Mouse (Mus musculus): ENCODE measurements around the gene Scube3. TPM values are rescaled to one million over a fixed set of nuclear protein-coding genes. Genes with fewer than 3 reads are reported as not detected.

Gene Scube3
- total and polyA plus RNA-seq, 2 experiments from 2014 or later = 3.1 to 16.3 TPM

- Histone ChIP-seq H3K4me2 (ENCODE audit: low read depth) (no peak overlapping the region), H3K4me3 (ENCODE audit: low read depth, low read length) (no peak overlapping the region), H3K9me3 (ENCODE audit: low read length) (no peaks in the 10 kb centered on the region), H3K4me1 (ENCODE audit: insufficient read depth) (no peaks in the 10 kb centered on the region), H3K27ac (ENCODE audit: low read depth, low read length) (no peak overlapping the region), H3K27me3 (ENCODE audit: insufficient read depth, low read length) (no peaks in the 10 kb centered on the region), H3K36me3 (ENCODE audit: insufficient read depth) (peaks cover 11% of the 10 kb centered on the region), H3K9ac (no peak overlapping the region)
- DNase-seq (no peak), ATAC-seq (no peak)
- 86% methylated on average over 6 of the region's 6 CpGs for whole genome bisulfite sequencing
- TF ChIP-seq CTCF (IDR thresholded peaks at IDR 0.05; ENCODE audit: low read depth) = no peak
Measured at GRCm38 (mm10) chr17:28153095-28153494, 11.2 kb downstream of the Scube3 start.

GRCm38 (mm10) chr17:28154970-28155369 lies 13.0 kb downstream of the Scube3 start:
- Histone ChIP-seq H3K4me3 (ENCODE audit: low read depth, low read length) (no peak overlapping the region), H3K27ac (ENCODE audit: low read depth, low read length) (no peak overlapping the region), H3K9ac (no peak overlapping the region), H3K4me1 (ENCODE audit: insufficient read depth) (no peaks in the 10 kb centered on the region), H3K27me3 (ENCODE audit: insufficient read depth, low read length) (no peaks in the 10 kb centered on the region), H3K9me3 (ENCODE audit: low read length) (no peaks in the 10 kb centered on the region), H3K4me2 (ENCODE audit: low read depth) (no peak overlapping the region), H3K36me3 (ENCODE audit: insufficient read depth) (peaks cover 11% of the 10 kb centered on the region)
- ATAC-seq (no peak), DNase-seq (no peak)
- 88% methylated on average over 8 of the region's 8 CpGs for WGBS
- TF ChIP-seq CTCF (IDR thresholded peaks at IDR 0.05; ENCODE audit: low read depth) = no peak

DNA sequence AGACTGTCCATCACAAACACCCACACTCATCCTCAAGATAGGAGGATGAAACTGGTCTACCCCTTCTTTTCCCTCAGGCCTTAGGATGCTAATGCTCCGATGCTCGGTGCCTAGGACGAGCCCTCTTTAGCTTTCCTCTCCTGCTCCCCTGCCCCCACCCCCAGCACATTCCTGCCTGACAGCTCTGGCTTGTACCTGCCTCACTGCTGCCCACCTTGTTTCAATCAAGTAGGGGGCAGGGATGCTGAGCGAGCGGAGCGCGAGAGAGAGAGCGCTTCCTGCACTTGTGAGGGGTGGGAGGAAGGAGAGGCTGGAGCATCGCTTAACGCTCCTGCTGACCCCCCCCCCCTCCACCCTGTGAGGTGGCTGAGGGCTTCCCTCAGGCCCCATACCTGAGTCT lies 18.4 kb downstream of the Scube3 start:
- no peak overlapping the region for H3K9ac ChIP-seq
- H3K4me1 ChIP-seq (ENCODE audit: insufficient read depth) = no peaks in the 10 kb centered on the region
- ATAC-seq (no peak), DNase-seq (no peak)
- H3K4me2 ChIP-seq (ENCODE audit: low read depth) = no peak overlapping the region
- H3K36me3 ChIP-seq (ENCODE audit: insufficient read depth) = peaks cover 26% of the 10 kb centered on the region
- H3K9me3 ChIP-seq (ENCODE audit: low read length) = no peaks in the 10 kb centered on the region
- no peak overlapping the region for H3K27ac ChIP-seq (ENCODE audit: low read depth, low read length)
- H3K4me3 ChIP-seq (ENCODE audit: low read depth, low read length) = no peak overlapping the region
- H3K27me3 ChIP-seq (ENCODE audit: insufficient read depth, low read length) = no peaks in the 10 kb centered on the region
- no peak for TF ChIP-seq CTCF (IDR thresholded peaks at IDR 0.05; ENCODE audit: low read depth)
- 47% methylated on average over 8 of the region's 10 CpGs for WGBS

- Histone ChIP-seq H3K4me1 (ENCODE audit: insufficient read depth) (no peaks in the 10 kb centered on the region), H3K36me3 (ENCODE audit: insufficient read depth) (peaks cover 34% of the 10 kb centered on the region), H3K9ac (no peak overlapping the region), H3K4me3 (ENCODE audit: low read depth, low read length) (no peak overlapping the region), H3K27me3 (ENCODE audit: insufficient read depth, low read length) (no peaks in the 10 kb centered on the region), H3K27ac (ENCODE audit: low read depth, low read length) (no peak overlapping the region), H3K9me3 (ENCODE audit: low read length) (no peaks in the 10 kb centered on the region), H3K4me2 (ENCODE audit: low read depth) (no peak overlapping the region)
- 26% methylated on average over 9 of the region's 11 CpGs for whole genome bisulfite sequencing
- no peak for TF ChIP-seq CTCF (IDR thresholded peaks at IDR 0.05; ENCODE audit: low read depth)
- no peak for ATAC-seq
- DNase-seq = no peak
Measured at GRCm38 (mm10) chr17:28161310-28161881, 19.5 kb downstream of the Scube3 start.

- H3K4me2 ChIP-seq (ENCODE audit: low read depth) = no peak overlapping the region
- H3K27me3 ChIP-seq (ENCODE audit: insufficient read depth, low read length) = no peaks in the 10 kb centered on the region
- no peak overlapping the region for H3K4me3 ChIP-seq (ENCODE audit: low read depth, low read length)
- peak; percentile 96 for TF ChIP-seq CTCF (IDR thresholded peaks at IDR 0.05; ENCODE audit: low read depth)
- WGBS = 10% methylated on average over 6 of the region's 6 CpGs
- H3K9ac ChIP-seq = no peak overlapping the region
- ATAC-seq (peak; percentile 80), DNase-seq (peak; percentile 83)
- peaks cover 44% of the 10 kb centered on the region for H3K36me3 ChIP-seq (ENCODE audit: insufficient read depth)
- no peak overlapping the region for H3K27ac ChIP-seq (ENCODE audit: low read depth, low read length)
- H3K9me3 ChIP-seq (ENCODE audit: low read length) = no peaks in the 10 kb centered on the region
- H3K4me1 ChIP-seq (ENCODE audit: insufficient read depth) = no peaks in the 10 kb centered on the region
Measured at GRCm38 (mm10) chr17:28163666-28164065, 21.7 kb downstream of the Scube3 start.

GRCm38 (mm10) chr17:28170460-28171305 lies 28.7 kb downstream of the Scube3 start:
- Histone ChIP-seq H3K4me1 (ENCODE audit: insufficient read depth) (no peaks in the 10 kb centered on the region), H3K9me3 (ENCODE audit: low read length) (no peaks in the 10 kb centered on the region), H3K4me3 (ENCODE audit: low read depth, low read length) (no peak overlapping the region), H3K36me3 (ENCODE audit: insufficient read depth) (peaks cover 33% of the 10 kb centered on the region), H3K9ac (no peak overlapping the region), H3K27me3 (ENCODE audit: insufficient read depth, low read length) (no peaks in the 10 kb centered on the region), H3K27ac (ENCODE audit: low read depth, low read length) (no peak overlapping the region), H3K4me2 (ENCODE audit: low read depth) (no peak overlapping the region)
- no peak for DNase-seq
- WGBS = 89% methylated on average over 6 of the region's 6 CpGs
- no peak for ATAC-seq
- no peak for TF ChIP-seq CTCF (IDR thresholded peaks at IDR 0.05; ENCODE audit: low read depth)

- H3K4me1 ChIP-seq (ENCODE audit: insufficient read depth) = 0 out of 2 replicates have a peak, but pooled peaks cover 2% of the 10 kb centered on the region
- H3K4me2 ChIP-seq (ENCODE audit: low read depth) = no peak overlapping the region
- H3K4me3 ChIP-seq (ENCODE audit: low read depth, low read length) = no peak overlapping the region
- DNase-seq = no peak
- H3K27me3 ChIP-seq (ENCODE audit: insufficient read depth, low read length) = no peaks in the 10 kb centered on the region
- no peak for TF ChIP-seq CTCF (IDR thresholded peaks at IDR 0.05; ENCODE audit: low read depth)
- H3K27ac ChIP-seq (ENCODE audit: low read depth, low read length) = no peak overlapping the region
- no peak overlapping the region for H3K9ac ChIP-seq
- H3K9me3 ChIP-seq (ENCODE audit: low read length) = no peaks in the 10 kb centered on the region
- 73% methylated on average over 9 of the region's 9 CpGs for WGBS
- no peak for ATAC-seq
- peaks cover 21% of the 10 kb centered on the region for H3K36me3 ChIP-seq (ENCODE audit: insufficient read depth)
Measured at GRCm38 (mm10) chr17:28172690-28173089, 30.7 kb downstream of the Scube3 start.
